Mouse (Mus musculus) frontal cortex, postnatal 14 days (tissue): ENCODE measurements at regions not wholly inside any gene's neighbourhood (a gene's known extent, or its start where the extent isn't known, plus 50 kb on each side); places are given as distances from the start of the nearest gene placed in this dataset.

Source experiments
- DNase-seq, 2 experiments: peaks; one replicate each; pipeline ENCODE4 v3.0.0; 2022; ENCODE audit warnings: low spot score in 2 of 2

DNA sequence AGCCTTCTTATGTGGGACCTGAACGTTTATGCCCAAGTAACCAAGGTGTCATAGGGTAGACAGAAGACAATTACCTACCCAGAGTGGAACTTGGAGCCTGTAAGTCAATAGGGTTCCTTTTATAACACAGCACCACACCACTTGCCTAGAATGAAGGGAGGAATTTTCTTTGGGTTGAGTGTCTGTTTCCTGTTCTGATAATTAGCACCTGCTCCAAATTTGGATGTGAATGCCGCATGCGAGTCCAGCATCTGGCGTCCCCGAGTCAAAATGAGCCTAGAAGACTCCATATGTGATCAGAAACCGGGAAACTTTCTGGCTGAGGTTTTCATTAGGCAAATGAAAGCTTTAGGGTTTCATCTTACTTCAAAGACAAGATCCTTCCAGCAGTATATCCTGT, 653.7 kb downstream of the Adgrl2 start:
- no peak for DNase-seq

DNA sequence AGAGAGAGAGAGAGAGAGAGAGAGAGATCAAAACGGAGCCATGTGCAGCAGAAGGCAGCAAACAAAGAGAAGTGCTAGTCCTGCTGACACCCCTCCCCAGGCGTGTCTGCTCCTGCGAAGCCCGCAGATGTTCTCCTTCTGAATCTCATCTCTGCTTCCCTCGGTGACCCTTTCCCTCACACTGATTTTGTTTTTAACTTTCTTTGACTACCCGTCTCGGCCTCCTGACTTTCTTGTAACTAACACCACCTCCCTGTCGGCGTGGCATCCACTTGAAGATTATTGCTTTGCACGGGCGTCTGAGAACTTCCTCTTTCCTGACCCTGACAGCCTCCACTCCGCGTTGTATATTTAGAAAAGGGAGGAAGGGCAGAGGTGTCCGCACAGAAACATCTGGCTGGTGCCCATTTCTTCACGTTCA, 654.3 kb downstream of the Adgrl2 start:
- no peak for DNase-seq

DNA sequence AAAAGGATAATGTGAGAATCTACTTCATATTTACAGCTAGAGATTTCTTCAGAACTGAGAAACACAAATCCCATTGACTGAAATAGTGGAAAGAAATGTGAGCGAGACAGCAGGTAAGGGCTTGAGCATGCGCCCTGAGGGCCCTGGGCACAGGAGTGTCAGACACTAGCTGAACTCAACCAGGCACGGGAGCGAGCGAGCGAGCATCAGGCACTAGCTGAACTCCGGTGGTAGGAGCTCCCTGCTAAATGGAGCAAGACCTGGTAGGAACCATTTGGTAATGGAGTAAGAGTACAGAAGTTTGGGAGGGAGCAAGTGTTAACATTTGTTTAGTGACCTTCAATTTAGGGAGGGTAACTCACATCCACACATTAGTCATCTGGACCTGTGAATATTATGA, 654.7 kb downstream of the Adgrl2 start:
- DNase-seq = no peak

DNA sequence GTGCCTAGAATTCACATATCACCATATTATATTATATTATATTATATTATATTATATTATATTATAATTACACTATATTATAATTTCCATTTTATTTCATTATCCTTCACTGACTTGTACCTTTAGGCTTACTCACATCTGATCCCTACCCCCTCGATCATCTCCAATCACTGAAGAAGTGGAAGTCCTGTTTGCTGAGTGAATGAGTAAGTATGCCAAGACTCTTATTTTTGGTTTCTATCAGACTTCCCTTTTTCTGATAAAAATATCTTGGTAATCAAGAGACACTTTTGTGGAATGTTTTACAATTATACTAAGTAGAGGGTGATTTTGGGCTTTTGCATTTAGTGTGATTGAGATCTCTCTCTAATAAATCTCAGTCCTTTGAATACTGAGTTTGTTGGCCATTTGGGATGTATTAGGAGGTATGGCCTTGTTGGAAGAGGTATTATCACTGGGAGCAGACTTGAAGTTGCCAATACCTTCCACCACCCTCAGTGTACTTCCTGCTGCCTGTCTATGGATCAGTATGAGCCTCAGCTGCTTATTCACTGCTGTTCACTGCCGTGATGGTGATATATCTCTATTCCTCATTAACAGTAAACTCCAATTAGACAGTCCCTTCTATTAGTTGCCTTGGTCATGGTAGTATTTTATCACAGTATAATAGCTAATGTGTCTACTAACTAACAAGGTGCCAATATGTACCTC, 665.3 kb downstream of the Adgrl2 start:
- no peak for DNase-seq

DNA sequence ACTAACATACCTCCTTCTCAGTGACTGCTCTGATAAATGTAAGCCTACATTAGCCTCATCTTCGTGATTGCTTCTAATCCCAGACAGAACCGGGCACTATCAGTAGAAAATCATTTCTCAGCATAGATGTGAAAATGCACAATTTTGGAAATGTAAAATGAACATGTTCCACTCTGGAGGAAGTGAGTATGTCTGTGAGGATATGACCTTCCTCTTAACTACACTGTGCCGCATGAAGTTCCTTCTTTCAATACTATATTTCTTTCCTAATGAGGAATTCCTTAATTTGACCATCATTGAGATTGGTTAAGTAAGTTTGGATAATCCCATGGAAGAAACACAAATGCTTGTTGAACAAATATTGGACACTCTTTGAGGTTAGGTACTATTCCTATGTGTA, 668.5 kb downstream of the Adgrl2 start:
- no peak for DNase-seq

DNA sequence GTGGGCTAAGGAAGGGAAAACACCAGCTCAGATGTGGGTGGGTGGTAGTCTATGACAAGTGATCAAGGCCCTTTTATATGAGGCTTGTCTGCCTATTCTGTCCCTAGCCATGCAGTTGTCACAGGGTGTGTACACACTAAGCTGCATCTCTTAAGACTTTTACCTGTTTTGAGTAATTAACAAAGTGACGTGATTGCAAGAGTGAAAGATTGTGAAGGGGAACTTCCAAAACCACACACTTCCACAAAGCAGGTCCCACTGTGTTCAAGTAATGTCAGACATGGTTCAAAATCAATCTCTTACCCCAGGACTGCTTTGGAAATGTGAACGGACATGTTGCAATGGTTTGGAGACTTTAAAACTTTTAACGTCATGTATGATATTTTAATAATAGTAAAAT, 674.2 kb downstream of the Adgrl2 start:
- DNase-seq = no peak

DNA sequence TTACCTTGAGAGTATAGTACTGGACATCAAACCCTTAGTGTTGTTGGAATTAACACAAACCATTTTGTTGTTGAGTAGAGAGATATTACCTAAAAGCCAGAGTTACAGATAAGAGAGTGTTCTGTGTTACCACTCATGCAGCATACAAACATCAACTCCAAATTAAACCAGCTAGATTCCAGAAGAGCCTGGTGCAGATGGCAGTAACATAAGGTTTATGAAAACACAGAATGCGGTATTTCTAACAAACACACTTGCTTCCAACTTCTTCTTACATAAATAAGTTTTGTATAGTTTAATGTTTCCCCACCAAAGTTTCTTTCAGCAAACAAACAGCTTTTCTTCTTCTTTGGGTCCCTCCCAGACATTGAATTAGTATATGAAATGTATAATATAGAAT, 675.1 kb downstream of the Adgrl2 start:
- DNase-seq = no peak

DNA sequence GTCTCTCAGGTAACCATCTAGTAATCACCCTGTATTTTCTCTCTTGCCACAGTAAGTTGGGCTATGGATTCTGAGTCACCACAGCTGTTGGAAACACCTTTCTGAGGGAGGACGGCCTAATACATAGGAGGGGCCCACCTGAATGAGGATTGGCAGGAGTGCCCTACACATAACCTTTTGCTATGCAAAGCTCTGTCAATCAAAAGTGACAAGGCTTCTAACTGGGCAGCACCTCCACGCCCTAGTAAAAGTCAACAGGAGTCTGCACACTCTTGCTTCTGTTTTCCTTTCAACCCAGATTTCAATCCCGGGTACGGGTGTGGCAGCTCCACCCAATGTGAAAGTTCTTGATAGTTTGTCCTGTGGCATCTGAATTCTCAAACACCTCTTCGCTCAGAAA, 694.8 kb downstream of the Adgrl2 start:
- no peak for DNase-seq

DNA sequence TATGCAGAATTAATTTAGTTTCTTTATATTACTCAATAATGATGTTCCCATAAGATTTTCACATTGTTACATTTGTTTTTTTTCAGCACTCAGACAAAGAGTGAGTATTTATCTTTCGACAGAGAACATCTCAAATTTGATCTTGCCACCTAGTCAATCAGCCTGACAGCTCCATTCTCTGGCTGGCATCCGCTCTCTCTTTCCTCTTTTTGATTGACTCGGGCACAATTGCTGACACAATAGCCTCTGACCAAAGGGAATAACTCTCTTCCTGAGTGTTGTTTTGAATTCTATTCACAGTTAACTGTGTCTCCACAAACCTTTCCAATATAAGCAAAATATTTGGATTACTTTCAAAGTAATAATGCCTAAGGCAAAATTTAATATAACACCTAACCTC, 711.4 kb downstream of the Adgrl2 start:
- DNase-seq = no peak

DNA sequence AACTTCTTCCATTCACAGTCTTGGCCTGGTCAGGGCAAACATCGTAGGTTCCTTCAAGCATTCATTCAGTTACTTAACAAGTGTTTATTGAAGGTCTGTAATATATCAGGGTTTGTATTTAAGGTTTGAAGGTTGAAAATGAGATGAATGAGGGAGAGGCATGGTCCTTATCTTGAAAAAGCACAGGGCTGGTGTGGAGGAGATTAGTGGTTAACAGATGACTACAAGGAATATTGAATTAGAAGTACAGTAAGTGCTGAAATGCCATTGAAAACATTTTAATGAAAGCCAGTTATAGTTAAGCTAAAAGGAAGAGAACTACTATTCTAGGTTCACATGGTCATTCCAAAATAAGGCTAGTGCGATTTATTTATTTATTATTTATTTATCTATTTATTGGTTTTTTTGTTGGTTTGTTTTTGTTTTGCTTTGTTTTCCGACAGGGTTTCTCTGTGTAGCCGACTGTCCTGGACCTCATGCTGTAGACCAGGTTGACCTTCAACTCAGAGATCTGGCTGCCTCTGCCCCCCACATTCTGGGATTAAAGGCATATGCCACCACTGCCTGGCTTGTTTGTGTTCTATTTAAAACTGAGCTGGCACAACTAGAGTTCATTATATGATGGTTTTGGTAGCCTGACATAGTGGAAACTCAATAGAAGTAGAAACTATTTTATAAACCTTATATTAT, 718.1 kb downstream of the Adgrl2 start:
- DNase-seq = no peak

DNA sequence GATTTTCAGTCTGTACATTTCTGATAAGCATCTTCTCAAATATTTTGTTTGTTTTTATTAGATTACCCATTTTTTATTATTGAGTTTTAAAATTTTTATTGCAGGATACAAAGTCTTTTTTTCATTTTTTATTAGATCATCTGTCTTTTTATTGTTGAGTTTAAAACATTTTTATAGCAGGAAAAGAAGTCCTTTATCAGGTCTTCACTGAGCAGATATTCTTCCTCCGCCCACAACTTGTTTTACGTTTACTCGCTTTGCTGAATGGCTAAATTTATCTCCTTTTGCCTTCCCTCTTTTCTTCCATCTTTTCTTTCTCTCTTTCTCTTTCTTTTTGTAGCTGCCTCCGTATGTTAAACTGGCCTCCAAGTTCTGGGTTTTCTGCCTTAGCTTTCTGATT, 721.5 kb downstream of the Adgrl2 start:
- DNase-seq = no peak

DNA sequence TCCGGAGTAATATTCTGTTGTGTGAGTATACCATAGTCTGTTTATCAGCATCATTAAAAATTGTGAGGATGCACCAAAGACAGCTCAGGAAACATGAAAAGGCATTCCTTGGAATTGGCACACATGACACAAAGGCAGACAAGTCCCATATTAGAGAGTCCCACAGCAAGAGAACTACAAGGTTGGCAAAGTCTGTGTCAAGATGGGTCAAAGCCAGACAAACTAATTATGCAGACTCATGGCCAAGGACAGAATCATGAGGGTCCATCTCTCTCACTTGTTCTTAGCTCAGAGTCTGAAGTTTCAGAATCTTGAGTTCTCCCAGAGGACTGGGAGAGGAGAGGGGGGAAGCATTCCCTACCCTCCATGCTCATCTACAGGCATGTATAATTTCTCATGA, 731.1 kb downstream of the Adgrl2 start:
- DNase-seq = no peak

DNA sequence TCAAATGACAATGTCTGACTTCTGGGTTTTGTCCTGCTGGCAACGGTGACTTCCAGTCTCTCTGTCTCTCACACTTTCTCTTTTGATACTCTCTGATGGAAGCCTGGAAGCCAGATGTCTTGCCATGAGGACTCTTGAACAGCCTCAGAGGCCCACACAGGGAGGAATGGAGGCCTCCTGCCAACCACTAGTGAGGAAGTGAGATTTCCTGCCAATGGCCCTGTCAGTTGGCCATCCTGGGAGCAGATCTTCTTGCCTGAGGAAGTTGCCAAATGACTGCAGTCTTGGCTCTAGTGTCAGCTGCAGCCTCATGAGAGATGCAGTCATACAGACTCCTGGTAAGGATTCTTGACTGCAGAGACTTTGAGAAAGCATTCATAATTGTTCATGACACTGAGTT, 741.7 kb downstream of the Adgrl2 start:
- no peak for DNase-seq

DNA sequence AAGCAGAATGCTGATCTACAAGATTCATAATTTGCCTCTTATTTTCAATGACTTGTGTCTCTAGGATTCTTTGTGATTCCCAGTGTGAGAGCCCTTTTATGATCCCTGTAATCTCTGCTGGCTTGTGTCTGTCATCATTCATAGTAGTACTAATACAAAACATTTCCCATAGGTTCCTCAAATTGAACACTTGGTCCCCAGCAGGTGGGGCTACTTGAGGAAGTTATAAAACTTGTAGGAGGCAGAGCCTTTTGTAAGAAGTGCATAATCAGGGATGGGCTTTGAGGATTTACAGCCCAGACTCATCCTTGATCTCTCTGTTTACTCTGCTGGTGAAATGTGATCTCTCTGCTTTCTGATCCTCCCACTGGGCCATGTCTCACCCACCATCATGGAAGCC, 743.6 kb downstream of the Adgrl2 start:
- no peak for DNase-seq

DNA sequence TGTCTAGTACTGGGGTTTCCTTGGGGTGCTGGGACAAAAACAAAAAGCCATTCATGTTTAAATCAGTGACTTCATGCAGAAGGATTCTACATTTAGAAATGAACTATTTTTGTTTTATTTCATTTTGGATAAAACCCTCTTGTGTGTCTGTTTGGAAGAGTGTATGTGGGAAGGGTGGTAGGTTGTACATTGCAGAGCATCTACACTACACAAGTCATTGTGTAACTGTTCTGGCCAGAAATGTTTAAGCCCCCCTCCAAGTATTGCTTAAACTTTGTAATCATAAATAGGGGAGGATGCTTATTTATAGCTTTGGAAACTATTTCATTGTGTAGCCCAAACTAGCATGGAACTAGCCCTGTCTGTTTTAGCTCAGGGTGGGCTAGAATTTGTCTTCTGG, 752.3 kb downstream of the Adgrl2 start:
- DNase-seq = no peak

DNA sequence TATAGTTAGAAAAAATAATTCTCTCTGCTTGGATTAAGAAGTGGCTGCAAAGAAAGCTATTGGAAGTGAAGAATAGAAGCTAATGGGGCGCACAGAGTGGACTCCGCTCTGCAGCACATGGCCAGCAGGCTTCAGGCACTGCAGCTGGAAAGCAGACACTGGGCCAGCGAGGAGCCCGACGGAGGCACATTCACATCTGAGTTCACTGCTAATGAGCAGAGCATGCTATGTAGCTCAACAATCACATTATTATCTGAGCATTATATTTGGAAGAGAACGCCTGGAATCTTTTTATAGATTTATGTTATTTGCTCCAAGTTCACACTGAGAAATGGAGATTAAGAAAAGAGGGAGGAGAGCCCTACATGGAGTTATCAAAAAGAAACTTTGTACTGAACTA, 752.8 kb downstream of the Adgrl2 start:
- no peak for DNase-seq

DNA sequence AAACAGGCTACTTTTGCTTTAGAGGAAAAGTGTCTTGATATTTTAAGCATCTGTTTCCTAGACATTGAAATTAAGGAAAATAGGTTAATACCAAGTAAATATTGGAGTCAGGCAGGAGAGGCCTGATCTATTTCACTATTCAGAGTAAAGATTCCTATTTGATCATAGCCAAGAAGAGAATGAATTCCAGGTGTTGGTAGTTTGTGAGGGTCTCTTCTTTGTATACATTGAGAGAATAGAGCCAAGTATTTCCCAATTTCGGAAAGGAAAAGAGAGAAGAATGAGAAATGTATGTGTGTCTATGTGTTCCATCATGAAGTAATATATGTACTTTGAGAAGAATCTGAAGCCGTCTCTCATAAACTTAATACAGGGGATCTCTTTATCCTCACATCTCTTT, 756.7 kb downstream of the Adgrl2 start:
- DNase-seq = no peak

DNA sequence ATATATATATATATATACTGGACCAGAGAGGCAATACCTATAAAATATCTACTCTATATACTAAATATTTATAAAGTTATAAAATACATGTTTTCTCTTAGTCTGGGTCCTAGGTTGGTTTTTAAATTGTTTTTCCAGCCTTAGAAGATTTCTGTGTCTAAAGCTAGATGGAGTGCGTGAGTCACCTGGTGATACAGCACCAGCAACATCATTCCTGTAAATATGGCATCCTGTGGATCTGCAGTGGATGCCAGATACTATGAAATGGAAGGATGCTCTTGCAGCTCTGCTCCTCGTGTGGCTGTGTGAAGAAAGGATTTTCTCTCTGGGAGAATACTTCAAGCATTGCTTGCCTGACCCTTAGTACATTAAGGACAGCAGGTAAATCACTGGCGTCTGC, 761.2 kb downstream of the Adgrl2 start:
- DNase-seq = no peak

DNA sequence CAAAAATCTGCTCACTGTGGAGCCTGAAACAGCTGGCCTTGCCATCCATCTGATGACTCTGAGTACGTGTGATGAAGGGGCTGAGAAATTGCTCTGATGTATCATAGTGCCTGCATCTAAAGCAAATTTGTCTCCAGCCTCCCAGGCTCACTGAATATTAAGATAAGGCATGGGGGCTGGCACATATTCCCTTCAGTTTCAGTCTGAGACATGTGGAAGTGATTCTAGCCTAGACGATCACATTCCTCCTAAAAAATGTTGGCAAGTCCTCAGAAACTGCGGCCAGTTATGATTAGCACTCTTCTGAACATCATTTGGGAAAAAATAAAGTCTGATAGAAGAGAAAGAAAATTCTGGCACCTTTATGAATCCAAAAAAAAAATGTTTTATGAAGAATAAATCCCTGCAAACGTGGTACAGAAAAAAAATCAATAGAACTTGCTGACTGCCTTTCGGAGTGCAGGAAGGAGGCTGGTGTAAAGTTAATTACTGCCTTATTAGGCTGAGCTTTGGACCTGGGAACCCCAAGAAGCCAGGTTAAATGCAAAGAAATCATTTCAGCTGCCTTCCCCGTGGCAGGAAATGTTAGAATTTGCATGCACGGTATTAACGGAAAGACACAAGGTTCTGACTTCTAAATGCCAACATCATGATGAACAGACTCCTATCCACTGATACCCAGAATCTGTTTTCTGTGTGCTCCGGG, 762.2 kb downstream of the Adgrl2 start:
- no peak for DNase-seq

DNA sequence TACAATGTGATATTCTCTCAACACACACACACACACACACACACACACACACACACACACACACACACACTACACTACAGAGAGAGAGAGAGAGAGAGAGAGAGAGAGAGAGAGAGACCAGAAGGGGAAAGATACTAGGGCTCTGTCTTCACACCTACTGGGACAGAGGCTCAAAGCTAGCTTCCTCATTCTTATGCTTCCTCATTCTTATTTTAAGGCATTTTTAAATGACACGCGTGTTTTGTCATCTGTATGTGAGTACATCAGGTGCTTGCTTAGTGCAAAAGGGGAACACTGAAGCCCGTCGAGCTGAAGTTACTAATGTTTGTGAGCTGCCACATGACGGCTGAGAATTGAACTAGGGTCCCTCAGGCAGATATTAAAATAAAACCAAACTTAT, 769.5 kb downstream of the Adgrl2 start:
- DNase-seq = no peak

DNA sequence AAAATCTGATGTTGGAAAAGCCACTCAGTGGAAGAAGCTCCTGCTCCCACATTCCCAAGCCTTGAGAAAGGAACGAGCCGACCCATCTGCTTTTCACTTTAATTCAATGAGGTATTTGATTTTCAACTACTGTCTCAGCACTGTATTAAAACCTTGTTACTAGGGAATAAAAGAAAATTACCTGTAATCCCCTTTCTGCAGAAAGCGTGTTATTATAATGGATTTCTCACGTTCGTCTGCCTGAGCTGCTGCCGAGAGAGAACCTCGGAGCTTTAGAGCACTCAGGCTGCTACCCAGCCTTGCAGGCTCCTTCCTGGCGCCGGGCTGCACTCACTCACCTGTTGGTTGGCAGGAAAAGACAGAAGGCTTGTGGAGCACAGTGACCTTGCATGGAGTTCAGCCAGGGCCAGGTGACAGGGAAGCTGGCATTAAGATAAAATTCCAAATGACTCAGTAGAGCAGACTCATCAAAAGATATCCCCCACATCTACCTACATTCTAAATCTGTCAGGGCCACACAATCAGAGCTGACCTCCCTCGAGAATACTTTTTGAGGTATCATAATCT, 770.2 kb downstream of the Adgrl2 start:
- DNase-seq = no peak

DNA sequence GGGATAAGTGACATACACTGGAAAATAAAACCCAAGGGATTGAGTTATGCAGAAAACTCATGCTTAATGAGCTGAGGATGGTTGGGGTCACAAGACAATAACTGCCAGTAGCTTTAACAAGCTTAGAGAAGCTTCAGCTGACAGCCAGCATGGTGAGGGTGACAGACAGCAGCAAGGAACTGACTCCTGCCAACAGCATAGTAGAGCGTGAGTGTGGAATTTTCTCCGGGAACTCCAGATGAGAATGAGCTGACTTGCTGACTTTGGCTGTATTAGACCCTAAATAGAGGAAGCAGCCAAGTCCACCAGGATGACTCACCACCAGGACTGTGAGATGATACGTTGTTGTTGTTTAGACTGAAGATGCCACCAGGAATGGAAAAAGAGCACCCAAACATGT, 788.2 kb downstream of the Adgrl2 start:
- no peak for DNase-seq

DNA sequence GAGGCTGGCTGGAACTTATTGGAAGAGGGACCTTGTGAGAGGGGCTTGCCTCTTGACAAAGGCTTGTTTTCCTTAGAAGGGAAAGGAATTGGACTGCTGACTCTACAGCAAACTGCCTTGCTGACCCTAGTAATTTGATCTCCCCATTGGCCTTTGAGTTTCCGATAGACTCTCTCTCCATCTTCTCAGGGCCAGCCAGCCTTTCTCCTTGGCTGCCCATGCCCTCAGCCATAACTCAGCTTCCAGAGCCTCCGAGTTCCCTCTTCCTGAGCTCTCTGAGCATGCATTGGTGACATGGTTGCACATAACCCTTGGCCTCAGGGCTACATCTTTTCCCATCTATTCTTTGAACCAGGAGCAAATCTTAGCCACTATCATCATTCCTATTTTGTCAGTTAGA, 803.7 kb downstream of the Adgrl2 start:
- no peak for DNase-seq
